Mouse (Mus musculus): ENCODE data around the gene Sgms2.
A peak's percentile ranks its signal among the peaks of the same experiment; 100 is the strongest.
"Not testable (repeated sequence)": the region's sequence is repeated elsewhere in the genome, so short reads cannot be mapped to it uniquely, and the experiment has no call there.

The Sgms2 gene

DNA sequence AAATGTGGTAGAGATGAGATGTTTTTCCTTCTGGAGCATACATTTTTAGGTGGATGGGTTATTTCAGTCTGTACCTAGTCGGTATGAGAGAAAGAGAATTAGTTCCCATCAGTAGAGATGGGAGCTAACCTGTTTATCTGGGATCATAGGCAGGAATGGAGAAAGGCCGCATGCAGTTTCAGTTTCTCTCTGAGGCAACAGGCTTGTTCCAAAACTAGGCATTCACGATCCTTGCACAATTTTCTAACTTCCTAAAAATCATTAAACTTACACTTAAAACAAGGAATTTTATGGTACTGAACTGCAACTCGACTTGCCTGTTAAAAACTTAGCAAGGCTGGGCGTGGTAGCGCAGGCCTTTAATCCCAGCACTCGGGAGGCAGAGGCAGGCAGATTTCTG is 140.7 kb downstream of the Sgms2 start:
- DNase-seq = no peak

DNA sequence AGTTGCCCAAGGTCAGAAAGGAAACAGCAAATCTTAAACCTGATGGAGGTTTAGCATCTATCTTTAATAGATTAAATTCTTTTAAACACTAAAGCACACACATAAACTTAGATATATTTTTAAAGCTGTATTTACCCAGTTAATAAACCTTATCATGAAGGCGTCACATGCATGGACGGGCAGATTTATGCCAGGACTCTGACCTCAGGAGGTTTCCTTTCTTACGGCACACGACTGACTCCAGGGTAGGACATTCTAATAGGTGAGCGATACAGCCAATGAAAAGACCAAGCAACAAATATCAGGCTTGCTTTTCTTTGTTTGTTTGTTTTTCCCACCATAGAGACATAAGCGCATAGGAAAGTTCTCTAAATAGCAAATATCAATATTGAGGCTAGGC is 142.2 kb downstream of the Sgms2 start:
- no peak for DNase-seq

DNA sequence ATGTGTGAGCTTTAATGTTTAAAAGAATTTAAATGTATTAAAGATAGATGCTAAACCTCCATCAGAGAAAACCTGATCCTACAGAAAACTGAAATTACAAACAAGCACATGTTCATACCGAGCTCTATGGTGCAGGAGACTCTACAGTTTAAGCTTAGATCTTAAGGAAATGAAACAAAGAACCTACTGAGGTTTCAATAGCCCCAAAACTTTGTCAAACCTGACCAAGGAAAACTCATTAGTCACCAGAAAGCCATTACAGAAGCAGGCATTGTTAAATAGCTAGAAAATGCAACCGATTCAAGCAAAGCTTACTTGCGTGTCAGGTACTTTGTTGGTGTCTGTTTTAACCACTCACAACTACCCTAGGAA is 142.6 kb downstream of the Sgms2 start:
- no peak for DNase-seq

DNA sequence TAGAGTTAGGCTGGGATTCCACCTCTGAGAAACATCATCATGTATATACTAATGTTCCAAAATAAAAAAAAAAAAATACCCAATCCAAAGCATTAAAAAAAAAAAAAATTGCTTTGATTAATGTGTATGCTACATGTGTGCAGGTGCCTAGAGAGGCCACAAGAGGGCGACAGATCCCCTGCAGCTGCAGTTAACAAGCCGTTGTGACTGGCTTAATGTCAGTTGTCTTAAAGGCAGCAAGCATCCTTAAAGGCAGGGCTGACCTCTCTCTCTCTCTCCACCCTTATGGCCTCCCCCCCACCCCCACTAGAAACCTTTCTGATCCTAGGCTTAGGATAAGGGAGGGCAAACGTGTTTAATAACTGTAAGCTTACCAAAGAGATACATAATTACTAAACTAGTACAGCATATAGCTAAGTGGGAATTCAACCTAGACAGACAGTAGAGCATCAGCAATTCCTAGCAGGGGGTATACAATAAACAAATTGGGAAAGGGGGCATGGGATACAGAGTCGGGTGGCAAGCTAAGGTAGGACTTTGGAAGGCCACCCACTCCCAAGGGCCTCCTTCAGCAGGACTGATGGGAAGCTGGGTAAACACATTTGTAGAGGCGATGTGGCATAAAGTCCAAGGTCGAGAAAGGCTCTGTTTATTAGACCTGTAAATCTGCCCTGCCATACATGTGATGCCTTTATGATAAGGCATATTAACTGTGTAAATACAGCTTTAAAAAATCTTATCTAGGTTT is 143.2 kb downstream of the Sgms2 start:
- DNase-seq = peak in 1 of 2 experiments; percentile 45

DNA sequence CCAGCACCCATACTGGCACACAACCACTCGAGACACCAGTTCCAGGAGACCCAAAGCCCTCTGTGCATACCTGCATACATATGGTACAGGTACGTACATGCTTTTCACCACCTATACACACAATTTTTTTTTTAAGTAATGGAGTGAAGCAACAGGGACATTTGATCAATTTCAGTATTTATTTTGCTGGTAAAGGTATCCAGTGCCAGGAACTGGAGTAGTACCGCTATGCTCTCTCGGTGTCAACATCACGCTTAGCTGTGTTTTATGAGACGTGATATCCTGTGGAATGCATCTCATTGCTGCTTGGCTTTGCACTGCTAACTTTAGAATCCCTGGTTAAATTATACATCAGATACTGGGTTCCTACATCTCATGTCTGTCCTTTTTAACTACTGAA is 145.3 kb downstream of the Sgms2 start:
- DNase-seq = no peak

DNA sequence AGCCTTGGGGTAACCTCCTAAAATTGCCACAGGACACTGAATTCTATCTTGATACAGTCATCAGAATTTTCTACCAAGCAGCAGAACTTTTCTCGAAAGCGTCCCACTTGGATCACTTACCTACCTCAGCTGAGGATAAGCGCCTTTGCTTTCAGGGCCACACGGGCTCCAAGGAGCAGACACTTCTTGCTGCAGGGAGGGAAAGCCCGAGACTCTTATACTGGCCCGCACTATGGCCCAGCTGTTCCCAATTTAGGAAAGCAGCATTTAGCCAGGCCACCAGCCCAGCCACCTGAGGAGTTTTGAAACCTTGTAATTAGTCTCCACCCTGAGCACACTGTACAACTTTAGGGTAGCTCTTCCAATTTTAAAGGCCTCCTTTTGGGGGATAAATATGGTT is 147.9 kb downstream of the Sgms2 start:
- DNase-seq = no peak

DNA sequence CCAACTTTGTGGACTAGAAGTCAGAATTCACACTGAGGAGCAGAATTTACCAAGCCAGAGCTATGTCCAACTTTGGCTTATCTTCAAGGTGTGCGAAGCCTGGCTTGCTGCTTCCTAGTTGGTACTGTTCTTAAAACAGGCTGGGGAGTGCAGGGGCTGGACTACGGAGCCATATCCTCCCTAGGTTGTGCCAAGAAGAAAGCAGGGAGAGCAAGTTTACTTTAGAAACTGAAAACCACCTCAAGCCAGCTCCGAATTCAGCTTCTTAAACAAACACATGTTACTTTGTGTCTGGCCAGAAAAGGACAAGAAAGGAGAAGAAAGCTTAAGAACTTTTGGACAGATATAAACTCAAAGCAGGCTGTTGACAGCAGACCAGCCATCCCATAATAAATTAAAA is 150.3 kb downstream of the Sgms2 start:
- DNase-seq = no peak

DNA sequence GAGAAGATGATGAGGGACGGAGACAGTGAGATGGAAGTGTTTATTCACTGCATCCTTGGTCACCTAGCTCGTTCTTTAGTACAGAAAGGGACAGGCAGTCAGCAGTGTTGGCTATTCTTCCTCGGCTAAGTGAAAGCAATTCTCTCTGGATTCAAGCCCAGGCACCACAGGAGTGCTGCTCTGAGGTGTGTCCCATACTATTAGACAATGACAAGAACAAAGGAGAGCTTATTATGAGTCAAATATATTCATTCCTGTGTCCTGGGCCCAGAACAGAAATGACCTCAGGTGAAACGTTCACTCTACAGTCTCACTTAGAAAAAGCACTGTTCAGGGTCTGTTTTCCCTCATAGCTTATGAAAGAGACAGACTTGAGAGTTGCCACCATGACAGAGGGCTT is 151.9 kb downstream of the Sgms2 start:
- DNase-seq = no peak

DNA sequence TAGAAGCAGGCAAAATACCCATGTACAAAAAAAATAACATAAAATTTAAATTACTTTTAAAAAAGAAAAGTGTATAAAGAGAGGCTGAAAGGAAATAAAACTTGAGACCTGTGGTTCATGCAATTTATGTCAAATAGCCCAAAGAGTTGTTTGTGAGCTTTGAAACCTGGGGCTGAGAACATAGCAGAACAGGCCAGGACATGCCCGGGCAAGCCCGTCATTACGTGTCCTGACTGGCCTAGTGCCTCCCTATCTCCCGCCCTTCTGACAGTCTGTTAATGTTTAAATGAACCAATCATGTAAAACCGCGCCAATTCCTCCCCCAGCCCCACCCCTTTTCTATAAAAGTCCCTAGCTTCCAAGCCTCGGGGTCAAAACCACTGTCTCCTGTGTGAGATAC is 153.5 kb downstream of the Sgms2 start:
- not testable (repeated sequence) for DNase-seq

DNA sequence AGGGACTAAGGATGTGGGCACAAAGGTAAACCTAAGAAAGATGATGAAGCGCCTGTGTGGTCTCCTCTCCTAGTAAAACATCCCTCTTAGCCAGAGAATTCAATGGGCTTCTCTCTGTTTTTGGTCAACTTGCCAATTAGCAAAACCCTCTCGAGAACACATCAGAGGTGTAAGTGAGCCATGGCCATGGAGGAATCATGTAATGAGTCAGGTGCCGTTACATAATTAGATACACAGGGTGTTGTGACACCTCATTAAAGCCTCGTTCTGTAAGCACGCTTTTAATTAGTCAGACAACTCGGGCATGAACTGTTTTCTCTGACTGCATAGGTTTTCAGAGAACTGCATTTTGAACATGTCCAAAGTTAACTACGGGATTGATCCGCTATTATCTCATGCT is 154.6 kb downstream of the Sgms2 start:
- no peak for DNase-seq

DNA sequence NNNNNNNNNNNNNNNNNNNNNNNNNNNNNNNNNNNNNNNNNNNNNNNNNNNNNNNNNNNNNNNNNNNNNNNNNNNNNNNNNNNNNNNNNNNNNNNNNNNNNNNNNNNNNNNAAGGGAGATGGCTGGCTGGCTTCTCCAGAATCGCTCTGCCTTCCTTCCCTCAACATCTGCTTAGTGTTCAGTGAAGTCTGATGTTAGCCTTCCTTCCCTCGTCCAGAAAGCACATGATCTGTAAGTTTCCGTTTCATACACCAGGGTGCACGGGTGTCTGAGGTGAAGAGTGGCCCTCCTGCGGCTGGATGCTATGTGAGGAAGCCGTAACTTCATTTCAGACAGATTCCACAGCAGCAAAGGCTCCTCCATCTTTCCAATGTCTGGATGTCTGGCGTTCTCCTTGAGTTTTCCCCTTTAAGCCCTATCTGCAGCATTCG is 156.1 kb downstream of the Sgms2 start:
- no peak for DNase-seq

DNA sequence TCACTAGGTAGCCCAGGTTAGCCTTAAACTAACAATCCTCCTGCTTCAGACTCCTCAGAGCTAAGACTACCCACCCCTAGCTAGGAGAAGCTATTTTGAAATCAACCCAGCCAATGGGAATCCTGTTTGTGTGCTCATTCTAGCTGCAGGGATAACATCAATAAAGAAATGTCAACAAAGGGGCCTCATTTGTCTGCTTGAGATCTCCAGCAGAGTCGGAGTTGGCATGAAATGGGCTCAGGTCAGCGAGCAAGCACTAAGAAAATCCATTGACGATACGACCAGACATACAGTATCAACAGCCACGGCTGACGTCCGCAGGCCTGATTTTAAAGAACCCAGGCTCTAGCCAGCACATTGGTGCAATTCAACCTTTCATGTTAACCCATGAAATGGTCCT is 164.0 kb downstream of the Sgms2 start:
- DNase-seq = no peak

DNA sequence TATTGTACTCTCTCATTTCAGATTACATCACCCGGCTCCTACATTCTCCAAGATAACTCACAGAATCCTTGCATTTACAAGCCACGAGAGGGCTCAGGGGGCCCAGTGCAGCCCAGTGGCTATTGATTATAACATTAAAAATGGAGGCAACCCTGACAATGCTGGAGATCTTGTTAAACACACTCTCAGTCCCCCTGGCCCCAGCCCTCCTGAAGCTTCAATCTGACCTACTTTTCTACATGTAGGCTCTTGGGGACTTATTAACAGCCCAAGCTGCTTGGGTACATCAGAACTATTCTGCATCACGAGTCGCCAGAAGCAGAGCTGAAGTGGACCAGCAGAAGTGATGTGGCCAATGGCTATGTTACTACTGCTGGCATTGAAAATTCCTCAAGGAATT is 164.6 kb downstream of the Sgms2 start:
- no peak for DNase-seq

DNA sequence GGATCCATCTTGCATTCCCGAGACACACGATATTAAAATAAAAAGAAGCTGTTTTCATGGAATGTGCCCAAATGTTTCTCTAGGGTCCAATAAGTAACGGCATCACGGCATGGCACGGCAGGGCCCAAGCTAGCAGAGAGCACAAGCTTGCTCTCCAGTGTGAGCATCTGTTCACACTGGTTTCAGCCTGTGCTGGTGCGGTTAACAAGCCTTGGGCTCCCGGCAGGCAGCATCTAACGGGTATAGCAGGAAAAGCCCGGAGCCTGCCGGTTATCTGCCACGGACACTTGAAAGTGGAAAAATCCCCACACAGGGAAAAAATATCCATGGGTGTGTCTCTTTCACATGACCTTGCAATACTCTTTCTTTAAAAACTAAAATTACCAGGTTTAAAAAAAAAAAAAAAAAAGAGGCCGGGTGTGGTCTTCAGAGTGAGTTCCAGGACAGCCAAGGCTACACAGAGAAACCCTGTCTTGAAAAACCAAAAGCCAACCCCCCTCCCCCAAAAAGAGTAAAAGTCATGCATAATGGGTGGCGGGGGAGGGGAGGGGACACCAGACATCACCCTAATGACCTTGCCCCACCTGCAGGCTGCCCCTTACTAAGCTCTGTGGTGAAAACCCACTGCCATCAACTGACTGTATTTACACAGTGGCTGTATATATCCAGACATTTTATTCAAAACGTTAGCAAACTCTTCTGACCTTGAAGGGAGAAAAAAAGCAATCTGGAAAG is 169.0 kb downstream of the Sgms2 start:
- DNase-seq = no peak

DNA sequence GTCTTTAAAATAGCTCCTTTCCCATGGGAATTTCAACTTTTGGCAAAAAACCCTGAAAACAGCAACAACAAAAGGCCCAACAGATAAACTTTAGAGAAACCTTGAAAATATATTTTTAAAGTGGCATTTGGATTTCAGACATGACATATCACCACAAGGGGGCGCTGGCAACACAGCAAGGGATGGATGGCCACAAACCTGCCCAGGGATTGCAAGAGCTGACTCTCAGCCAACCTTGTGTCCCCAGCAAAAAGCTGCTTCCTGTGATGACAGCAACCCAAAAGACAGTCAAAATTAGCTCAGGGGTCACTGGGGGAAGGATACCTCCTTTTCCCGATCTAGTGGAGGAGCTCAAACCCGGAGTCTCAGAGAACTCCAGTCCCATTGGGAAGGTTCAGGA is 171.0 kb downstream of the Sgms2 start:
- DNase-seq = peak; percentile 88 to 94

DNA sequence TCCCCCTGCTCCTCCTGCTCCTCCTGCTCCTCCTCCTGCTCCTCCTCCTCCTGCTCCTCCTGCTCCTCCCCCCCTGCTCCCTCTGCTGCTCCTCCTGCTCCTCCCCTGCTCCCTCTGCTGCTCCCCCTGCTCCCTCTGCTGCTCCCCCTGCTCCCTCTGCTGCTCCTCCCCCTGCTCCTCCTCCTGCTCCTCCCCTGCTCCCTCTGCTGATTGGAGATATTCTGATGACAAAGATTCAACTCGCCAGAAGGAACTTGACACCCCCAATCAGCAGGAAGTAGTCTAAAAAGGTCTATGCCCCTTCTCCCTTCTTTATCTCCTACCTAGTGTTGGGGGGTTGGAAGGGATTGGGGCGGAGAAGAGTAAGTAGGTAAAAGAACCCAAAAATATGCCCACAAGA is 173.0 kb downstream of the Sgms2 start:
- no peak for DNase-seq

DNA sequence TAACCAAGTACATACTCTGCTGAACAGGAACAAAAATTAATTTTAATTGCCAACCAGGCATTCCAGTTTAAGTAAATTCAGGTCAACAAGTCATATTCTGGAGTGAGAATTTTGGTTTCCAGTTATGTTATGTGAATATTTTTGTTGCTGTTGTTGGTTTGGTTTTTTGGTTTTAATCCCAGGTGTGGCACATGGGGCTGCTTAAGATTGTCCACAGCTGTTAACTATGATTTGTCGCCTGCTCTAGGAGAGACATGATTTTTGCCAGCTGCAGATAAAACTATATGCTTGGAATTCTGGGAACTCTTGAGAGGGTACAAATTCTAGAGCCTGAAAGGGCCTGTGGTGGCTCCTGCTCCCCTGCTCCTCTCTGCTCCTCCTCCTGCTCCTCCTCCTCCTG is 174.1 kb downstream of the Sgms2 start:
- no peak for DNase-seq

DNA sequence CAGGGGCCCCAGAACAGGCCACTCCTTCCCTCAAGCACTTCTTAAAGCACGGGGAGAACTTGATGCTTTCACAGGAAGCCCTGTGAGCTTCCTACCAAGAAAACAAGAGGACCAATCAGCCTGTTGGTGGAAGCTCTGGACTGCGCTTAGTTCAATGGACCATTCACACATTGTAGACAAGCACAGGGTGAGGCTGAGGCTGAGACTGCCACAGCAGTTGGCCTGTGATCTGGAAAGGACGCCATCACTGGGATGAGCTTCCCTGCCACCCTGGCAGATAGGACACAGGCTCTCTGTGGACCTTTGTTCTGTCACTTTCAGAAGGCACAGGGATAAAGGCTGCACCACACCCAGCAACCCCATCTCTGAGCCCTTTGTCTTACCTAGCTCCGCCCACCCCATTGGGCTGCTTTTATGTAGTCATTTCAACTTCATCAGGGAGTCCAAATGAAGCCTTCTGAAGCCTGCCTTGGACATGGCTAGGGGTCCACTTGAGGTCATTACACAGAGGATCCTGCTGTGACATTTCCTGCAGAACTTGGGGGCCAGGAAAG is 175.2 kb downstream of the Sgms2 start:
- no peak for DNase-seq

DNA sequence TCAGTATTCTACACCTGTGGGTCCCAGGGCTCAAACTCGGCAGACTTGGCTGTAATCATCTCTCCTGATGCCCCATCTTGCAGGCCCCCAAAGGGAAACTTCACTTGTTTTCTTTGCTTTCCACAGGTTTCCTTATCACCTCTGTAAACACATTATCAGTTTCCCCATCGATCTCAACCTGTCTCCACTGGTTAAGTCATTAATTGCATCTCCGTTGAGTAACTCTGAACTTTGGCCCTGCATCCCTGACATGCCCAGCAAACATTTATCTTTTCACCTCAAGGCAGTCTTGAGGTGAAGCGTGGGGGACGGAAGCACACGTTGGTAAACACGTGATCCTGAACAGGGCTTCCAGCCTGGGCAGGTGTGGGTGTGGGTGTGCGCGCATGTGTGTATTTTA is 178.9 kb downstream of the Sgms2 start:
- DNase-seq = no peak

DNA sequence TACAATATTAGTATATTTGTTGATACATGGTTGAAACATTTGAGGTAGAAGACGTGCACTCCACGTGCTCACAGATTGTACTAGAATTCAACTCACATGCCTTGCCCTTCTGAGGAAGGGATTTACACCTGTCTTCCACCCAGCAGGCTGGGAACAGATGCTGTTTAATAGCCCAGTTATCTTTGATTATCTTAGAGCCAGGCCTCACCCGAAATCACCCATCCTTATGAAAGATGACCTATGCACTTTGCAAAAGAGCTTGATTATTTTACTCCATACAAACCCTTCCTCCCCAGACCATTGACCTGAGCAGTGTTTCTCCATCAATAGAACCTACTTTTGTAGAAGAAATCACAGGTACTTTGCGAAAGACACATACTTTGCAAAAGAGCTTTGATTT is 180.6 kb downstream of the Sgms2 start:
- no peak for DNase-seq

DNA sequence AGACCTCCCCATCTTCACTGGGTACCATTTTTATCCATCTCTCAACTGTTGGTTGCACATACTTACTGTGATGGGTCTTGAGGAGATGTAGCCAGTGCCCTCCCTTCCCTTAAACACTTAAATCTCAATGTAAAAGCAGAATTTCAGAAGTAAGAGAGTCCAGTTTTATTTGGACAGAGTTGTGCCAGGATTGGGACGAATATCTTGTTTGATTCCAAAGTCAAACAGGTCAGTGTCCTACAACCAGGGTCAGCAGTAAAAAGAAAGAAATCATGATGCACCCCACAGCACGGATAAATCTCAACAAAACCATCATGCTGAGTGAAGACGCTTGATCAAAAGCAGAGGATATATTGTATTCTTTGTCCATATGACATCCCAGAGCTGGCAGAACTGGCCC is 183.4 kb downstream of the Sgms2 start:
- no peak for DNase-seq

DNA sequence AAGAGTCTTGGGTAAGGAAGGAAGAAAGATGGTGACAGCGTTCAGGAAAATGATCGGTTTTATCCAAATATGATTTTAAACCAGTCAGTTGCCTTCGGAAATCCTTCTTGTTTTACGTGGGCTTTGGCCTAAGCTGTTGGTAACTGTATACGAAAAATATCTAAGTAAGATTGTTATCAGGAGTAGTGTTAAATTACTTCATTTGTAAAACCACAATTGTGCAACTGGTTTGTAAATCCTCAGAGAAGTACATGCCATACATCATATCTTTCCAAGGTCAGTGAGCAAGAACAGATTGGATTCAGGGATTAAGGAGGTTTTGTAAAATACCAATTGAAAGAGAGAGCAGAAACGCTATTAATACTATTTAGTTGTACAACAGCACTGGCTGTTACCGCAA is 185.0 kb downstream of the Sgms2 start:
- no peak for DNase-seq

DNA sequence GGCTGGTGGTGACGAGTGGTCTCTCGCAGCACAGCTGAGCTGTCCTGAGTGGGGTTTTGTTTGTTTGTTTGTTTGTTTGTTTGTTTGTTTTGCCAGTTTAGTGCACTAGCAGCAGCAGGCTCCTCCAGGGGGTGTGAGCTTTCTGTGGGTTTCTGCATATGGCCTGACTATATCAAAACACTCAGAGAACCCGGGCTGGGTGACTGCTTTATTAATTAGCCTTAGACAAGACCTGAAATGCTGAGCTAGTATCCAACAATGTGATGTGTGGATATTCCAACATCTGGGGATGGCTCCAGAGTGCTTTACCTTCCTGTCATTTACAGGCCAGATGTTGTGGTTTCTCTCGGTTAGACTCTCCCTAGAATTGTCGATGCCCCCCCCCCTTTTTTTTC is 187.9 kb downstream of the Sgms2 start:
- DNase-seq = no peak

Measured in cerebellum, postnatal 14 days (tissue).